Mouse (Mus musculus): ENCODE results near the gene Slc2a4. TPM values are rescaled to one million over a fixed set of nuclear protein-coding genes. Genes with fewer than 3 reads are reported as not detected.

Slc2a4 gene
- polyA plus RNA-seq, 1 experiment from 2014 or later = 25.8 TPM

DNA sequence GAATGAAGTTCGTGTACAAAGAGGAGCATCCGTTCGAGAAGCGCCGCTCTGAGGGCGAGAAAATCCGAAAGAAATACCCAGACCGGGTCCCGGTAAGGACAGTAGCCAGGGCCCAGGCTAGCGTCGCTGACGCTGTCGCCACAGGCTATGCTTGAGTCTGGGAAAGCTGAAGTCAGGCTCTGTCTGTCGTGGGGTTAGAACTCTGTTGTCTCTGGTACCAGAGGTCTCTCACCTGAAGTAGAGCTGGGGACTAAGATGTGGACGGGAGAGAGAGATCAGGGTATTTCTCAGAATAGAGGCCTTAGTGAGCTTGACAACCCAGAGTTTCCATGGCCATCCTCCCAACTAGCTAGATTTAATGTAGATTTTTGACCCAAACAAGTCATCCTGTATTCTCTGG is 43.7 kb upstream of the Slc2a4 start:
- Histone ChIP-seq H3K4me2 (ENCODE audit: low read length) (peak overlapping the region; percentile 71), H3K27ac (ENCODE audit: low read depth) (peak overlapping the region; percentile 88), H3K27me3 (replicated peaks; ENCODE audit: control insufficient read depth, insufficient read depth, low read length) (no peaks in the 10 kb centered on the region), H3K4me3 (ENCODE audit: low read depth, low read length) (peak overlapping the region; percentile 78), H3K4me1 (replicated peaks; ENCODE audit: control insufficient read depth, insufficient read depth, low read length) (peaks cover 12% of the 10 kb centered on the region), H3K9me3 (ENCODE audit: control insufficient read depth, low read length) (no peaks in the 10 kb centered on the region), H3K9ac (ENCODE audit: low read length) (peak overlapping the region; percentile 83), H3K36me3 (ENCODE audit: control insufficient read depth, insufficient read depth, low read length) (peaks cover 53% of the 10 kb centered on the region)
- ATAC-seq (replicated peaks; ENCODE audit: low FRiP score, low TSS enrichment, low read depth) = peak; percentile 12; the same call in 1 of the 2 replicates
- no peak for DNase-seq (ENCODE audit: low spot score)
- 0% methylated on average over 15 of the region's 15 CpGs for WGBS

DNA sequence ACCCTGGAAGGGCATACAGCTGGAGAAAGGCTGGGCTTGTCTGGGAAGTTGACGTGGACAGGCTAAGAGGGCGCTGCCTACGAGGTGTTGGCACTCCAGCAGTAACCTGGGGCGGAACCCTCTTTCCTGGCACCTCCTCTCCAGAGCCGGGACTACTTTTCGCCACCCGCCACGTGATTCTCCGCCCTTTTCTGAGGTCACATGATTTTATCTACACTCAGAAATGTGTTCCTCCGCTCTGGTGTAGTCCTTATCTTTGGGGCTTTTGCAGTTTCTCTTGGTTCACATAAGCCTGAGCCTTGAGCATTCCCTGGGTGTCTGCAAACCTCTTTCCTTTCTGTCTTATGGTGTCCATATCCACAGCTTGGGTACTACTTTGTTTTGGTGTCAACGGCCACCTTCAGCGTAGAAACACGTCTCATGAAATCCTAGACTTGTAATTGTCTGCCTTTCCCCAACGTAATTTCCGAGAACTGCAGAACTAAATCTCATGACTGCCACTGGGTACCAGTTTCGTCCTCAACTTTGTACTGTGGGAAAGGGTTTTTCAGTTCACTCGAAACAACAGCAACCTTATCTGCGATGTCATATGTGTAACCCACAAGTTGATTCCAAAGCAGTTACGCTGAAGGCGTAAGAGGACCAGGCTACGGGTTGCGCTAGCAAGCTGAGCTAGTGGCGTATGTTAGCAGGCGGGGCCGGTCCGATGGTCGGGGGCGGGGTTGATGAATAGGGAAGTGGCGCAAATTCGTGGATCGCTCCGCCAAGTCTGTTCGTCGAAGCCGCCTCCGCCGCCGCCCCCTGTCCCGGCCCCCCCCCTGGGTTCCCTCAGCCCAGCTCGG is 43.1 kb upstream of the Slc2a4 start, which contains the start of gene Gabarap:
Gene Gabarap, plus strand, starts transcription at position 294 of the 842 bp plus-strand sequence.
- ATAC-seq (replicated peaks; ENCODE audit: low FRiP score, low TSS enrichment, low read depth) = peak; percentile 70
- Histone ChIP-seq H3K9ac (ENCODE audit: low read length) (peak within 1 kb of the TSS; percentile 83), H3K9me3 (ENCODE audit: control insufficient read depth, low read length) (no peaks in the 10 kb centered on the region), H3K4me1 (replicated peaks; ENCODE audit: control insufficient read depth, insufficient read depth, low read length) (peaks cover 12% of the 10 kb centered on the region), H3K27ac (ENCODE audit: low read depth) (peak within 1 kb of the TSS; percentile 88), H3K4me3 (ENCODE audit: low read depth, low read length) (peak within 1 kb of the TSS; percentile 78), H3K4me2 (ENCODE audit: low read length) (peak within 1 kb of the TSS; percentile 71), H3K36me3 (ENCODE audit: control insufficient read depth, insufficient read depth, low read length) (peaks cover 59% of the 10 kb centered on the region), H3K27me3 (replicated peaks; ENCODE audit: control insufficient read depth, insufficient read depth, low read length) (no peaks in the 10 kb centered on the region)
- DNase-seq (ENCODE audit: low spot score) = peak; percentile 97
- under 1% methylated on average over 40 of the region's 40 CpGs for WGBS

DNA sequence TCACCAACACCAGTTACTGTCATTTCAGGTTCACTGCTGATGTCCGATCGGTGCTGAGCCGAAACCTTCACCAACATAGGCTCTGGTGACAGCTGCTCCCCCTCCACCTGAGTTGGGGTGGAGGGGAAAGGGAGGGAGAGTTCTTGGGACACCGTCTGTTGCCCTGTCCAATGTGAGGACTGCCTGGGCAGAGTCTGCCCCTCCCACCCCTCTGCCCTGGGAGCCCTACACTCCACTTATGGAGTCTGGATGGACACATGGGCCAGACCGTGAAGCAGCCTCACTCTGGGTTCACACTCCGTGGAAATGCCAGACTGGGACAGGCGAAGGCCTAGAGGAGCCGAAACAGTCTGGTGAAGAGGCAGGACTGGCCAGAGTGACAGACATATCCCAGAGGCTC is 42.0 kb upstream of the Slc2a4 start:
- no peak overlapping the region for H3K4me3 ChIP-seq (ENCODE audit: low read depth, low read length)
- H3K27ac ChIP-seq (ENCODE audit: low read depth) = no peak overlapping the region
- no peak overlapping the region for H3K4me2 ChIP-seq (ENCODE audit: low read length)
- peaks cover 69% of the 10 kb centered on the region for H3K36me3 ChIP-seq (ENCODE audit: control insufficient read depth, insufficient read depth, low read length)
- no peak overlapping the region for H3K9ac ChIP-seq (ENCODE audit: low read length)
- WGBS = 87% methylated on average over 8 of the region's 8 CpGs
- DNase-seq (ENCODE audit: low spot score) (no peak), ATAC-seq (replicated peaks; ENCODE audit: low FRiP score, low TSS enrichment, low read depth) (no peak)
- no peaks in the 10 kb centered on the region for H3K9me3 ChIP-seq (ENCODE audit: control insufficient read depth, low read length)
- H3K4me1 ChIP-seq (replicated peaks; ENCODE audit: control insufficient read depth, insufficient read depth, low read length) = peaks cover 12% of the 10 kb centered on the region
- no peaks in the 10 kb centered on the region for H3K27me3 ChIP-seq (replicated peaks; ENCODE audit: control insufficient read depth, insufficient read depth, low read length)

DNA sequence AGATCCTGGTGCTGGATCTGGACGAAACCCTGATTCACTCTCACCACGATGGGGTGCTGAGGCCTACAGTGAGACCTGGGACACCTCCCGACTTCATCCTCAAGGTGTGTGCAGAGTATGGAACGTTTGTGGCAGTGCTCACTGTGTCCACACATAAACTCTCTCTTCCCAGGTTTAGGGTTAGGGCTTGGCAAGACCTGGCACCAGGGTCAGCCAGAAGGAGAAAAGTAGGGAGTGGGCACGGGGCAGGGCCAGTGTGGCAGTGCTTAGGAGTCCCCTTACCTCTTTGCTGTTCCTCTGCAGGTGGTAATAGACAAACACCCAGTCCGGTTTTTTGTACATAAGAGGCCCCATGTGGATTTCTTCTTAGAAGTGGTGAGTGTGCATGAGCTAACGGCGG is 36.4 kb upstream of the Slc2a4 start:
- H3K9me3 ChIP-seq (ENCODE audit: control insufficient read depth, low read length) = no peaks in the 10 kb centered on the region
- H3K4me1 ChIP-seq (replicated peaks; ENCODE audit: control insufficient read depth, insufficient read depth, low read length) = peaks cover 17% of the 10 kb centered on the region
- peaks cover 59% of the 10 kb centered on the region for H3K36me3 ChIP-seq (ENCODE audit: control insufficient read depth, insufficient read depth, low read length)
- no peak overlapping the region for H3K4me3 ChIP-seq (ENCODE audit: low read depth, low read length)
- H3K27me3 ChIP-seq (replicated peaks; ENCODE audit: control insufficient read depth, insufficient read depth, low read length) = no peaks in the 10 kb centered on the region
- no peak overlapping the region for H3K27ac ChIP-seq (ENCODE audit: low read depth)
- ATAC-seq (replicated peaks; ENCODE audit: low FRiP score, low TSS enrichment, low read depth) = no peak
- WGBS = 90% methylated on average over 8 of the region's 8 CpGs
- no peak overlapping the region for H3K4me2 ChIP-seq (ENCODE audit: low read length)
- H3K9ac ChIP-seq (ENCODE audit: low read length) = no peak overlapping the region
- no peak for DNase-seq (ENCODE audit: low spot score)

DNA sequence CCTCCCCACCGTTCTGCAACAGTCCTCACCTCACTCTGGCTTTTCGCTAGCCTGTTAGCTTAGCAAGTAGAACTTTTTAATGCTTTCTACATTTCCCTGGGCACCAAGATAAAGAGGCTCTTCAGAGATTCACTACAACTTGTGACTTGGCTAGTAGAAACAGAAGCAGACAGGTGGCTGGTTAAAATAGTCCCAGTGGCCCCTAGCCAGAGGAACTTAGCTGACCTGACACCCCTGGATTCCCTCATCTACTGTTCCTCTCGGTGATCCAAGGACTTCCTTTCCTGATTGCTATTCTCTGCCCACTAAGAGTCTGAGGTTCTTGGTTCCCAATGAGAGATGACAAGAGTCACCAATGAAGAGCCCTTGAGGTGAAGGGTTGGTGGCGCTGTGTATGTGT is 35.4 kb upstream of the Slc2a4 start:
- H3K9ac ChIP-seq (ENCODE audit: low read length) = no peak overlapping the region
- peak overlapping the region; percentile 98; the same call in 1 of the 2 replicates for H3K4me2 ChIP-seq (ENCODE audit: low read length)
- no peak for DNase-seq (ENCODE audit: low spot score)
- WGBS = 76% methylated on average over 4 of the region's 4 CpGs
- no peak for ATAC-seq (replicated peaks; ENCODE audit: low FRiP score, low TSS enrichment, low read depth)
- no peaks in the 10 kb centered on the region for H3K9me3 ChIP-seq (ENCODE audit: control insufficient read depth, low read length)
- peaks cover 24% of the 10 kb centered on the region for H3K4me1 ChIP-seq (replicated peaks; ENCODE audit: control insufficient read depth, insufficient read depth, low read length)
- H3K27me3 ChIP-seq (replicated peaks; ENCODE audit: control insufficient read depth, insufficient read depth, low read length) = no peaks in the 10 kb centered on the region
- H3K4me3 ChIP-seq (ENCODE audit: low read depth, low read length) = no peak overlapping the region
- H3K36me3 ChIP-seq (ENCODE audit: control insufficient read depth, insufficient read depth, low read length) = peaks cover 54% of the 10 kb centered on the region
- H3K27ac ChIP-seq (ENCODE audit: low read depth) = no peak overlapping the region

DNA sequence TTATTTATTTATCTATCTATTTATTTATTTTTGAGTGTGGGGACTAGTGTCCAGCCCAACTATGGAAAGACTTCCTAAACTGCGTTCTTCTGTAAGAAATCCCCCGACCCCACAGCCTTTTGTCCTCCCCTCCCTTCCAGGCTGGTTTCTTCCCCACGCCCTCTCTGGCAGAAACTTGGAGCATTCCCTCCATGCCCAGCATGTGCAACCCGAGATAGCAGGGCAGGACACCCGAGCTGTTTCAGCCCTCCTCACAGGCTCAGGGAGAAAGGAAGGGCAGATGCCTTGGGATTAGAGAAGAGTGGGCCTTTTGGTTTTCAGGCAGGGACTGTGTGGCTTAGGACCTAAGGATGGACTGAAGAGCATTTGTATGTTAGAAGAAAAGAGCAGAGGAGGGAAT is 34.9 kb upstream of the Slc2a4 start:
- no peak for DNase-seq (ENCODE audit: low spot score)
- no peaks in the 10 kb centered on the region for H3K27me3 ChIP-seq (replicated peaks; ENCODE audit: control insufficient read depth, insufficient read depth, low read length)
- H3K4me2 ChIP-seq (ENCODE audit: low read length) = peak overlapping the region; percentile 98
- H3K9me3 ChIP-seq (ENCODE audit: control insufficient read depth, low read length) = no peaks in the 10 kb centered on the region
- peaks cover 54% of the 10 kb centered on the region for H3K36me3 ChIP-seq (ENCODE audit: control insufficient read depth, insufficient read depth, low read length)
- peaks cover 24% of the 10 kb centered on the region for H3K4me1 ChIP-seq (replicated peaks; ENCODE audit: control insufficient read depth, insufficient read depth, low read length)
- WGBS = 24% methylated on average over 5 of the region's 5 CpGs
- peak overlapping the region; percentile 95; the same call in 1 of the 2 replicates for H3K9ac ChIP-seq (ENCODE audit: low read length)
- H3K4me3 ChIP-seq (ENCODE audit: low read depth, low read length) = peak overlapping the region; percentile 99
- H3K27ac ChIP-seq (ENCODE audit: low read depth) = no peak overlapping the region
- ATAC-seq (replicated peaks; ENCODE audit: low FRiP score, low TSS enrichment, low read depth) = no peak

DNA sequence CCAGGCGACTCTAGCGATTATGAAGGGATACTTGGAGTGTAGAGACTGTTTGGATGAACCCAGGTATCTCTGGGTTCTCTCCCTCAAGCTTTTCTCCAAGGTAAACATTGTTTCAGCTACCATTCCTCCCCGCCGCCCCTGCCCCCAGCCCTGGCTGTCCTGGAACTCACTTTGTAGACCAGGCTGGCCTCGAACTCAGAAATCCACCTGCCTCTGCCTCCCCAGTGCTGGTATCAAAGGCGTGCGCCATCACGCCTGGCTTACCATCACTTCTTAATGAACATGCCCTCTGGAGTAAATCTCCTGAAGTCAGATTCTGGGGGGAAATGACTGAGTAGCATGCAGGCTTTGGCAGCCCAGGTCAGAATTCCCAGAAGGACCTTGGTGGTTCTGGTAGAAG is 34.2 kb upstream of the Slc2a4 start, which contains the start of gene Elp5:
Gene Elp5, minus strand, starts transcription at position 293 of the 400 bp plus-strand sequence.
- ATAC-seq (replicated peaks; ENCODE audit: low FRiP score, low TSS enrichment, low read depth) = no peak
- 49% methylated on average over 8 of the region's 8 CpGs for WGBS

DNA sequence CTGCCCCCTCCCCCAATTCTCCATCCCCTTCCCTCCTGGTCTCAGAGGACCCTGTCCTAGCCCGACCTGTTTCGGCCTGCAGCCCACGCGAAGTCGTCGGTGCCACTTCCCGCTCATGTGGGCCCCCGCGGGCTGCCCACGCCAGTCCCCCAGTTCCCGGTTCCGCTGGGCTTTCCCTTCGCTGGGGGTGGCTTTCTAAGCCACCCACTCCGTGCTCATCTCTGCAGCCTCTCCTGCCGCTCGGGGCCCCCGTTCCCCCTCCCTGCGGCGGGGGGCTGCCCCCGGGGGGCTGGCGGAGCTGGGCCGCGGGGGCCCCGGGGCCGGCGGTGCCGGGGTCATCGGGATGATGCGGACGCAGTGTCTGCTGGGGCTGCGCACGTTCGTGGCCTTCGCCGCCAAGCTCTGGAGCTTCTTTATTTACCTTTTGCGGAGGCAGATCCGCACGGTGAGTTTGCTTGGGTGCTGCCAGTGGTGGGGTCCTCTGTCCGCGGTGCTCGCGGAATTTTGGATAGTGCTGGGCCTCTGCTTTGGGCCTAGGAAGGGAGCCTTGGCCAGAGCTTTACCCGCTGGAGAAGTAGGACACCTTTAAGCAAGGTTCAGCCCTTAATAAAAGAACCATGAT is 33.3 kb upstream of the Slc2a4 start, which contains the start of gene Ctdnep1:
Gene Ctdnep1, plus strand, starts transcription at position 16 of the 622 bp plus-strand sequence.
- Histone ChIP-seq H3K9me3 (ENCODE audit: control insufficient read depth, low read length) (no peaks in the 10 kb centered on the region), H3K9ac (ENCODE audit: low read length) (peak within 1 kb of the TSS; percentile 95), H3K27ac (ENCODE audit: low read depth) (peak within 1 kb of the TSS; percentile 98), H3K27me3 (replicated peaks; ENCODE audit: control insufficient read depth, insufficient read depth, low read length) (no peaks in the 10 kb centered on the region), H3K4me2 (ENCODE audit: low read length) (peak within 1 kb of the TSS; percentile 98), H3K36me3 (ENCODE audit: control insufficient read depth, insufficient read depth, low read length) (peaks cover 49% of the 10 kb centered on the region), H3K4me3 (ENCODE audit: low read depth, low read length) (peak within 1 kb of the TSS; percentile 99), H3K4me1 (replicated peaks; ENCODE audit: control insufficient read depth, insufficient read depth, low read length) (peaks cover 24% of the 10 kb centered on the region)
- 1% methylated on average over 40 of the region's 43 CpGs for WGBS
- ATAC-seq (replicated peaks; ENCODE audit: low FRiP score, low TSS enrichment, low read depth) (peak; percentile 56), DNase-seq (ENCODE audit: low spot score) (no peak)

More for the DNA sequence above, 34.2 kb upstream of the Slc2a4 start, which contains the start of gene Elp5:
- Histone ChIP-seq H3K4me1 (replicated peaks; ENCODE audit: control insufficient read depth, insufficient read depth, low read length) (peaks cover 24% of the 10 kb centered on the region), H3K27ac (ENCODE audit: low read depth) (peak within 1 kb of the TSS; percentile 98), H3K9ac (ENCODE audit: low read length) (peak within 1 kb of the TSS; percentile 95), H3K4me2 (ENCODE audit: low read length) (peak within 1 kb of the TSS; percentile 98), H3K36me3 (ENCODE audit: control insufficient read depth, insufficient read depth, low read length) (peaks cover 52% of the 10 kb centered on the region), H3K9me3 (ENCODE audit: control insufficient read depth, low read length) (no peaks in the 10 kb centered on the region), H3K4me3 (ENCODE audit: low read depth, low read length) (peak within 1 kb of the TSS; percentile 99), H3K27me3 (replicated peaks; ENCODE audit: control insufficient read depth, insufficient read depth, low read length) (no peaks in the 10 kb centered on the region)
- no peak for DNase-seq (ENCODE audit: low spot score)

All from intestine, embryonic 14.5 days (tissue).